Mouse (Mus musculus) heart, postnatal 14 days (tissue): ENCODE results near the gene Tmem151b. TPM values are rescaled to one million over a fixed set of nuclear protein-coding genes. Genes with fewer than 3 reads are reported as not detected.

Experiments
- total RNA-seq, 2 experiments: library from RNA; stranded (reverse); gene quantifications; 2 replicates each; pipeline ENCODE4 v1.2.3; 2021

Gene Tmem151b
- total RNA-seq, 2 experiments from 2014 or later = 0.07 to 0.49 TPM

Other genes starting within 250 kb of the Tmem151b start
- 10 to 100 TPM; 38.0 to 43.4 TPM for gene Cdc5l, start 115.9 kb downstream of the Tmem151b start, total RNA-seq
- under 1 TPM; 0.39 to 0.50 TPM for gene Spats1, start 74.3 kb downstream of the Tmem151b start, total RNA-seq
- 10 to 100 TPM; 19.0 to 19.1 TPM for gene Aars2, start 42.8 kb downstream of the Tmem151b start, total RNA-seq
- gene Tcte1, start 26.2 kb downstream of the Tmem151b start, total RNA-seq = under 1 TPM in 1 of 2 experiments, not detected in 1; 0.12 TPM
- gene Nfkbie, start 6.0 kb upstream of the Tmem151b start, total RNA-seq = 1 to 10 TPM; 1.5 to 2.1 TPM
- gene Slc35b2, start 14.2 kb upstream of the Tmem151b start, total RNA-seq = 10 to 100 TPM; 28.8 to 29.9 TPM
- gene Hsp90ab1, start 23.6 kb upstream of the Tmem151b start, total RNA-seq = 100 to 1,000 TPM; 897 to 986 TPM
- 10 to 100 TPM; 75.0 to 80.7 TPM for gene Slc29a1, start 49.9 kb upstream of the Tmem151b start, total RNA-seq
- gene Mymx, start 52.4 kb upstream of the Tmem151b start, total RNA-seq = not detected
- under 1 TPM; 0.81 to 0.98 TPM for gene Capn11, start 109.6 kb upstream of the Tmem151b start, total RNA-seq
- gene Mrpl14, start 136.6 kb upstream of the Tmem151b start, total RNA-seq = 100 to 1,000 TPM; 116 to 123 TPM
- gene Tmem63b, start 137.2 kb upstream of the Tmem151b start, total RNA-seq = 10 to 100 TPM; 78.4 to 81.2 TPM
- gene 1600014C23Rik, start 184.2 kb upstream of the Tmem151b start, total RNA-seq = under 1 TPM in 1 of 2 experiments, not detected in 1; 0.60 TPM